Mouse (Mus musculus): ENCODE results near the gene Cyb5d1. TPM values are rescaled to one million over a fixed set of nuclear protein-coding genes. Genes with fewer than 3 reads are reported as not detected.

Gene Cyb5d1
- polyA plus RNA-seq, 1 experiment = 18.9 TPM

DNA sequence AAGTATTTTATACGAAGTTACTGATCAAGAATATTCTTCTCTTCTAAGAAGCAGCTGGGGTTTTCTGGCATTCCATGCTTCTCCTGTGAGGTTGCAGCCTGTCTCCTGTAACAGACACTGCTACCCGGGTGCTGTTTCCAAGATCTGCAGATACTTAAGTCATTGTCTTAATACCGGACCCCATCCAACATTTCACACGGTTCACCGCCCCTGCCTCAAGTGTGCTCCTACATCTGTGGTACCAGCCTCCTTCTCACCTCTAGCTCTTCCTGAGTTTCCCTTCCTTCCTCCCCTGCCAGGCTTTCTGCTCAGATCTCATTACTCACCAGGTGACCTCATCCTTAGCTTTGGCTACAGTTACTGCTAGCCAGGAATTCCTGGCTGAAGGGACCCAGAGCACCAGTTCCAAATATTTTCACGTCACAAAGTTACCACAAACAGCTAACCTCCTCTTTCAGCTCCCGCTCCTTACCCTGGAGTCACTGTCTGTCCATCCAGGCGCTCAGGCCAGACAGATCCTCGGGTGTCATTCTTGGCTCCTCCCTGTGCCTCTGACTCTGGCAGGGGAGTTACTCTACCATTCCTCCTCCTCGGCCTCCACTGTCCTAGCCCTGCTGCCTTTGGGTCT lies 12.8 kb downstream of the Cyb5d1 start:
- H3K4me1 ChIP-seq (ENCODE audit: control insufficient read depth, insufficient read depth, insufficient read length, low read length) = no peaks in the 10 kb centered on the region
- no peak overlapping the region for H3K27ac ChIP-seq (replicated peaks; ENCODE audit: low read depth, low read length)

DNA sequence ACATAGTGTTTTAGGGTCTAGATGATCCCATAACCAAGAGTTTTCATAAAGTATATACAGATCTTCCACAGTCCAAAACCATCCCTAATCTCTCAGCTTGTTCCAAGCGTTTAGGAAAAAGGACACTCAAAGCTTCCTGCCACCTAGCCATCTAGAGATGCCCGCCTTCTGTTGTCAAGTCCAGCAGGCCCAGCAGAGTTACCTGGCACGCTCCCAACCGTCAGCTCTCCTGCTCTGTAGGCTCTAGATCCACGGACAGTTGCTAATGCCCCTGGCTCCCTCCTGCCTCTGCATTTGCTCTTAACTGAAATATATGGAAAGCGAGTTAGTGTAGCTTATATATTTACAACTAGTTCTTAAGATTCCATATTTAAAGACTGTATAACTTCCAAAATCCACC lies 14.1 kb downstream of the Cyb5d1 start:
- no peak overlapping the region for H3K27ac ChIP-seq (replicated peaks; ENCODE audit: low read depth, low read length)
- no peaks in the 10 kb centered on the region for H3K4me1 ChIP-seq (ENCODE audit: control insufficient read depth, insufficient read depth, insufficient read length, low read length)
- H3K4me3 ChIP-seq (ENCODE audit: insufficient read depth, low read depth, low read length) = no peak overlapping the region

More for the DNA sequence above, 12.8 kb downstream of the Cyb5d1 start:
- no peak overlapping the region for H3K4me3 ChIP-seq (ENCODE audit: insufficient read depth, low read depth, low read length)

DNA sequence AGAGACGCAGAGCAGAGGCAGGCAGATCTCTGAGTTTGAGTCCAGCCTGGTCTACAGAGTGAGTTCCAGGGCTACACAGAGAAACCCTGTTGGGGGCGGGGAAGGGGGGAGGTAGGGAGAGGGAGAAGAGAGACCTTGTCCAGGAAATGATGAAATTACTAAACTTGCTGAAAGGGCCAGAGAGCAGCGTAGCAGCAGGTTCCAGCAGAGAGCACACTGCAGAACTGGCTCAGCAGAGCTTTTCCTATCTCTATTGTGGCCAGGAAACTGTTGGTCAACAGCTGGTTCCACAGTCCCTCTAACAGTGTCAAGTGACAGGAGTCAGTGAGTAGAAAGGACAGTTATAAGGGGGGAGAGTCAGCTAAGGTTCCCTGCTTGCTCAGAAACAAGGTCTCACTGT lies 15.8 kb downstream of the Cyb5d1 start:
- Histone ChIP-seq H3K4me3 (ENCODE audit: insufficient read depth, low read depth, low read length) (no peak overlapping the region), H3K4me1 (ENCODE audit: control insufficient read depth, insufficient read depth, insufficient read length, low read length) (no peaks in the 10 kb centered on the region), H3K27ac (replicated peaks; ENCODE audit: low read depth, low read length) (no peak overlapping the region)

DNA sequence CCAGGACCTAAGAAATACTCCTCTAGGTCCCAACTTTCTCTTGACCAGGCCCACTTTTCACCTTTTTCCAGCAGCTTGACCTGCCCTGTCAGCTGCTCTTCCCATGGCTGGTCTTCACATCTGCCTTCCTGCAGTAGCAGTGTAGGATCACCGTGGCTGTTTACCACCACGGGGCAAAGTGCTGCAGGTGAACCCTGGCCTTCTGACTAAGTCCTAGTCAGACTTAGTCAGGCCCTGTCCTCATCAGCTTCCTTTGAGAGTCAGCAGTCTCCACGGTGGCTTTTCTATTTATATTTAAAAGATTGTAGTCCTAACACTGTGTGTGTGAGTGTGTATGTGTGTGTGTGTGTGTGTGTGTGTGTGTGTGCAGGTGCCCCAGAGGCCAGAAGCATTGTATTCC lies 17.7 kb downstream of the Cyb5d1 start:
- no peak overlapping the region for H3K27ac ChIP-seq (replicated peaks; ENCODE audit: low read depth, low read length)
- H3K4me1 ChIP-seq (ENCODE audit: control insufficient read depth, insufficient read depth, insufficient read length, low read length) = no peaks in the 10 kb centered on the region
- no peak overlapping the region for H3K4me3 ChIP-seq (ENCODE audit: insufficient read depth, low read depth, low read length)

DNA sequence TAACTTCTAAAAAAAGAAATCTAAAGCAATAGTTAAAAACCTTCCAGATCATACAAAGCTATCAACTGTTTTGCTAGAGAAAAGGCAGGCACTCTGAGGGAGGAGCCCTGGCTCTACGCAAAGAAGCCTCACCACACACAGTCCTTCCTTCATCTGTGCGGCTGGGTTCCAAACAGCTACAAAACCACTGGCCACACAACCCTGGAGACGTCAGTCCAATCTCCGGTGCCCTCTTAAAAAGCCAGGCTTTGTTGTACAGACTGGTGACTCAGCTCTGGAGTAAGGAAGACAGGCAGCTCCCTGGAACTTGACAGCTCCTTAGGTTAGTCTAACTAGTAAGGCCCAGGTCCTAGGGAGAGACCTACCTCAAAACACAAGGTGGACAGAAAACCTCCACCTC lies 19.8 kb downstream of the Cyb5d1 start:
- Histone ChIP-seq H3K4me3 (ENCODE audit: insufficient read depth, low read depth, low read length) (no peak overlapping the region), H3K27ac (replicated peaks; ENCODE audit: low read depth, low read length) (no peak overlapping the region), H3K4me1 (ENCODE audit: control insufficient read depth, insufficient read depth, insufficient read length, low read length) (no peaks in the 10 kb centered on the region)

DNA sequence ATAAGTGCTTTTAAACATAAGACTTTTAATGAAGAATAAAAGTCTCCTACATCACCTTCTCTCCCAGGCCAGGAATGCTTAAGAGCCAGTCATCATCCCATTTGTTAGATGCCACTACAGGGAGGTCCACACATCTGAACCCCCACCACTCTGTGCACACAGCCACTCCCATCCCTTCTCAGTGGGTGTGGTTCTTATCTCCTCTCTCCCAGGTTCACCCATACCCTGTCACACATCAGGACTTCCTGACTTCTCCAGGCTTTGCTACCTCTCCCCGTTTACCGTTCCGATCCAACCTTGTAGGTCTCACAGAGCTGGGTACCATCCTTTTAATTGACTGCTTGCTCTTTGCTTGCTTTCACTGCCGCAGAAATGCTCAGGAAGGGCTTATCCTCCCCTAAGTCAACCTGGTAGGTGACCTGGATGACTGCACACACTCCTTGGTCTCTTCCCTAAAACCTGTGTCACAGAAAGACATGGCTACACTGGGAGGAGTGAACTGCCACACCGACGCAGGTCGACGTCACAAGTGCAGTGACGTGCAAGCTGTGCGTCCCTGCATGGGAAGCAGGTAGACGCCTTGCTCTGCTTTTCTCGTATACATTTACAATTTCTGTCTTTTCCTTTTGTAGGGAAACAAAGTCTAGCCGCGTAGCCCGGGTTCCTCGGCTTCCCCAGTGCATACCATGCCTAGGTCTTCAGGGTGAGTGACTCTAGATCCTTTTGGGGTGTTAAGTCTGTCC lies 22.0 kb downstream of the Cyb5d1 start:
- no peak overlapping the region for H3K4me3 ChIP-seq (ENCODE audit: insufficient read depth, low read depth, low read length)
- H3K27ac ChIP-seq (replicated peaks; ENCODE audit: low read depth, low read length) = no peak overlapping the region
- H3K4me1 ChIP-seq (ENCODE audit: control insufficient read depth, insufficient read depth, insufficient read length, low read length) = no peaks in the 10 kb centered on the region

DNA sequence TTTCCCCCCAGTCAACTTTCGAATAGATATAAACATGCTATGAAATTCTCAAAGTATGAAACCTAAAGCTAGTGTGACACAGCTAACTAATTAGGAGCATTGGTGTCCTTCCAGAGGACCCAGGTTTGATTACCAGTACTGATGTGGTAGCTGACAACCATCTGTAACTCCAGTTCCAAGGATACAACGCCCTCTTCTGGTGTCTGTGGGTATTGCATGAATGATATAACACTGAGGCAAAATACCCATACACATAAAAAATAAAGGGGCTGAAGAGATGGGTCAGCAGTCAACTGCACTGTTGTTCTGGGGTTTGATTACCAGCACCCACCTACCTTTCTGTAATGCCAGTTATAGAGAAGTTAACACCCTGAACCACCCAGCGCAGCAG lies 22.7 kb downstream of the Cyb5d1 start:
- no peak overlapping the region for H3K27ac ChIP-seq (replicated peaks; ENCODE audit: low read depth, low read length)
- H3K4me3 ChIP-seq (ENCODE audit: insufficient read depth, low read depth, low read length) = no peak overlapping the region
- peaks cover 3% of the 10 kb centered on the region; the same call in 1 of the 2 replicates for H3K4me1 ChIP-seq (ENCODE audit: control insufficient read depth, insufficient read depth, insufficient read length, low read length)

DNA sequence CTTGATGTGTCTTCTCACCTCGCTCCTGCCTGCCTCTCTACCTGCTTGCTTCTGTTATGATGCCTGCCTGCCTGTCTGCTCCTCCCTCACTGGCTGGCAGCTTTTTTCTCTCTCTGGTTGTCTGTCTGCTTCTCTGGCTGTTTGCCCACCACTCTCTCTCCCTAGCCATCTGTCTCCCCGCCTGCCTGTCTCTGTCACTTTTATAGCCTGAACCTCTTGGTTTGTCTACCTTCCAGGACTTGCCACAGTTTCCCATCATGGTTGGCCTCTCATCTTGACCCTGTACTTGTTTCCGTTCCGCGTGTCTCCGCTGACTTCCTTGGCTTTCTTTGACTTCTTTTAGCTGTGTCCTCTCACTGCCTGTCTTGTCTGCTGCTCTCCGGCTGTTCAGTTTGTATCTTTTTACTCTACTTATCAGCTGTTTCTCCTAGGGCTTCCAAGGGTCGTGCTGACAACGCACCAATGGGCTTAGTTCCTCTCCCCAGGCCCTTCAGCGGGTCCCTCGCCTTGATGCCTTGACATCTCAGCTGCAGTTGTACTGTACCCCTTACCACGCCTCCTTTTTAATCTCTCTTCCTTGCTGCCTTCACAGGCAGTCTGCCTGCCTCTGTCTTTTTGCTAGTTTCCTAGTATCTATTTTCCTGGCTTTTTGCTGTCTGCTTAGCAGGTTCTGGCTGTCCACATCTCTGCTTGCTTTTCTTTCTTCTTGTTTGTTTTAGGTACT lies 23.2 kb downstream of the Cyb5d1 start:
- Histone ChIP-seq H3K27ac (replicated peaks; ENCODE audit: low read depth, low read length) (no peak overlapping the region), H3K4me3 (ENCODE audit: insufficient read depth, low read depth, low read length) (no peak overlapping the region), H3K4me1 (ENCODE audit: control insufficient read depth, insufficient read depth, insufficient read length, low read length) (peaks cover 6% of the 10 kb centered on the region; the same call in 1 of the 2 replicates)

DNA sequence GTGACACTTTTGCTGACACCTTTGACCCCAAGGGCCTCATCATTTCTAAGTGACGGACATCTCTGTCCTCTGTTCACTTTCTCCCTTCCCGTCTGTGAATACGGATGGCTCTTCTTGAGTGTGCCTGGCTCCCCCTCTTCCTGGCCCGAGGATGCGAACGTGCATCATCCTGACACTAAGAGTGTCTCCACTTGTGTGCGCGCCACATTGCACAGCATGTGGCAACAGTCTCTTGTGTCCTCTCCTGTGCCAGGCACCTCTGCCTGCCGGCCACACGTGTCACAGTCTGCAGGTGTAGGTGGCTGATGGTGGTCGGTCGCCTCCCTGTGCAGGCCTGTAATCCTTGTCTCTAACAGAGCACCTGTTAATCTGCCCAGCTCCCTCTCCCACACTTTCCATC lies 23.8 kb downstream of the Cyb5d1 start:
- Histone ChIP-seq H3K4me3 (ENCODE audit: insufficient read depth, low read depth, low read length) (no peak overlapping the region), H3K4me1 (ENCODE audit: control insufficient read depth, insufficient read depth, insufficient read length, low read length) (peaks cover 6% of the 10 kb centered on the region; the same call in 1 of the 2 replicates), H3K27ac (replicated peaks; ENCODE audit: low read depth, low read length) (no peak overlapping the region)

DNA sequence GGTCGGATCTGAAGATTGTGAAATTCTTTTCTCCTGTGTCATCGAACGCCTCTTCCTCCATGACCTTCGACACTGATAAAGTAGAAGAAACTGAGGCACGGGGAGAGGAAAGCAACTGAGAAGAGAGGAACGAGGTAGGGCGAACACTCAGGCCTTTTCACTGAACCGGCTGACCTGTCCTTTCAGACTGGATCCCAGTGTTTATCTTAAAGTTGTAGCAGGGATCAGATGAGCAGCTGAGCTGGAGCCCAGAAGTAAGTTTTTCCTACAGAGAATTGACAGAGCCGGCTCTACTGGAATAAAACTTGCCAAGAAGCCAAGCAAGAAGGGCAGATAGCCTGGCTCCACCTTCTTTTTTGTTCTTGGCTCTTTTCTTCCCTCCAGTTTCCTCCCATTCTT lies 24.6 kb downstream of the Cyb5d1 start:
- Histone ChIP-seq H3K4me3 (ENCODE audit: insufficient read depth, low read depth, low read length) (no peak overlapping the region), H3K27ac (replicated peaks; ENCODE audit: low read depth, low read length) (0 out of 2 replicates have a peak overlapping the region, but pooled peaks have one; percentile 8), H3K4me1 (ENCODE audit: control insufficient read depth, insufficient read depth, insufficient read length, low read length) (peaks cover 9% of the 10 kb centered on the region)

DNA sequence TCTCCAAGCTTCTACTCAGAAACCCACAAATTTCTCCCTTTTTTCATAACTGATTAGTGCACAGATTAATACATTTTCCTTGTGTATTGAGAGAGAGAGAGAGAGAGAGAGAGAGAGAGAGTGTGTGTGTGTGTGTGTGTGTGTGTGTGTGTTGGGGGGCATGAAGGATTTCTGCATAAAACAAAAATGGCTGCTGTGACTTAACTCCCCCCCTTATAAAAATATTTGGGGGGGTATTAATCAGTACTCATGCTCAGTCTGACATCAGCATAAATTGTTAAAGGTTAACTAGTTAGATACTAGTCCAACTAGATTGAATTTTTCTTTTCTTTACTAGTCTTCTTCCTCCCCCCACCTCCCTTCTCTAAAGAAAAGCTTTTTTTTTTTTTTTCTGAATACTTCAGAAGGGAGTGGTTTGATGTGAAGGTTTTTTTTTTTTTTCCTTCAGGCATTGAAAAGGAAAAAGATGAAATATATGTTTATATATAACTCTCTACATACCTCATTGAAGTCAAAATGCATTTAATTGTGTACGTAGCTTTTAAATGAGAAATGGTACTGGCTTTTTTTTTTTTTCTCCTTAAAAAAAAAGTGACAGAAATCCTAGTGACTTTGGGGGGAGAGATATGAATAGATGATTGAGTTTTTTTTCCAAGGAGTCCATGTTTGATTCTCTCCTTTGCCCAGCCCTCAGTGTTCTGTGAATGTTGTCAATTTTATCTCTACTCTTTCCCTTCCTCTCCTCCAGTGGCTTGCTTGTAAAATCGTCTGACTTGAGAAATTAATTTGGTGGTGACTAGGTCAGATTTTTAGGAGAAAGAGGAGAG lies 25.2 kb downstream of the Cyb5d1 start:
- no peak overlapping the region for H3K4me3 ChIP-seq (ENCODE audit: insufficient read depth, low read depth, low read length)
- H3K27ac ChIP-seq (replicated peaks; ENCODE audit: low read depth, low read length) = 0 out of 2 replicates have a peak overlapping the region, but pooled peaks have one; percentile 8
- H3K4me1 ChIP-seq (ENCODE audit: control insufficient read depth, insufficient read depth, insufficient read length, low read length) = peaks cover 15% of the 10 kb centered on the region

DNA sequence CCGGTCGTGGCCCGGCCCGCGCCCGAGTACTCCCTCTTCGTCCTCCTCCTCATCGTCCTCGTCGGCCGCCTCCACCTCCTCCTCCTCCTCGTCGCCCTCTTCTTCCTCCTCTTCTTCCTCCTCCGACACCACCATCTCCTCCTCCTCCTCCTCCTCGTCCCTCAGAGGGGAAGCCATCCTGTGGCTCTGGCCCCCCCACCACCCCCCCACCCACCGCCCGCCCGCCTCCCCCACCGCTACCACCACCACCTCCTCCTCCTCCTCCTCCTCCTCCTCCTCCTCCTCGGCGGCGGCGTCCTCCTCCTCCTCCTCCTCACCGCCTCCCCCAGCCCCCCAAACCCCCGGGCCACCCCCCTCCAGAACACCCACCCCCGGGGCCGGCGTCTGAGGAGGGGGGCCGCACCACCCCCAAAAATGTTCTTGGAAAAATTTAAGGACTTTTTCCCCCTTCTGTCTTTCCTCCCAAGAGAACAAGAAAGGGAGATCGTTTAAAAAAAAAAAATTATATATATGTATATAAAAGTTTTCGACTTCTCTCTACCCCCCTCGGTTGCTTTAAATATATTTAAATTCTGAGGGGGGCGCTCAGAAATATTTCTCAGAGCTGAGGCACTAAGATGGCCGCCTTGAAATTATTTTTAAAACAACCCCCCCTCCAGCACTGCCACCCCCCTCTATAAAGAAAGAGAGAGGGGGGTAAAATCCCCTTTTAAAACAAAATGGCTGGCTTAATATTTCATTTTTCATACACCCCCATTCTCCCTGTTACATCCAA lies 26.0 kb downstream of the Cyb5d1 start, which contains the start of gene Chd3:
Gene Chd3, minus strand, starts transcription at position 192 of the 775 bp plus-strand sequence.
- H3K4me3 ChIP-seq (ENCODE audit: insufficient read depth, low read depth, low read length) = peak within 1 kb of the TSS; percentile 91
- peaks cover 21% of the 10 kb centered on the region for H3K4me1 ChIP-seq (ENCODE audit: control insufficient read depth, insufficient read depth, insufficient read length, low read length)
- peak within 1 kb of the TSS; percentile 76 for H3K27ac ChIP-seq (replicated peaks; ENCODE audit: low read depth, low read length)

DNA sequence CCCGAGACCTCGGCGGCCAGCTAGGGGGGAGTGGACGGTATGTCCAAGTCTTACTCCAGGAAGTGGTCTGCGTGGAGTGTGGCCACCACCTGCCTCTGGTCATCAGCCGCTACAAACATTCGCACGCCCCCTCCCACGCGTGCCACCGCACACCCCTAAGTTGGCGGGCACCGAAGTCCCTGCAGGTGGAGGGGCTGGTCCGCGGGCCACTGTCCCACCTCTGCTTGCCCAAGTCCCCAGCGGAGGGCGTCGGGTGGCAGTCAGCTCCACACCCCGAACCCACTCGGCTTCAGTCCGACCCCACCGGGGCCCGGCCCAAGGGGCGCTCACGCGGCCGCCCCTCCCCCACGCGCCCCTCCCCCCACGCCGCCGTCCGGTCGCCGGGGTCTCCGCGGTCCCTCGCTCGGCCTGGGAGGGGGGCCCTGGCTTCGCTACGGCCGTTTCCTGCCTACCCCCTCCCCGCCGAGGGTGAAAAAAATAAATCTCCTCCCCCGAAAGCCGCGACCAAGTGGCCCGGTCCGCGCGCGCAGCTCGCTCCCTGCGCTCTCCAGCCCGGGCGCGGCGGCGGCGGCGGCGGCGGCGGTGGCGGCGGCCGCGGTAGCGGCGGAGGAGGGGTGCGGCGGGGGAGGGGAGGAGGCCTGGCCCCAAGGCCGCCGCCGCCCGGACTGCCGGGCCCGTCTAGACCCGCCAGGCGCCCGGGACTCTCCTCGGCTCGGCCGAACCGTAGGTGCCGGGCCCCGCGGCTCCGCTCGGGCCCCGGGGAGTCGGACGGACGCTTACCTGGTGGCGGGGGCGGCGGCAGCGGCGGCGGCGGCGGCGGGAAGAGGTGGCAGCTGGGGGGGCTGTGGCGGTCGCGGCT lies 26.8 kb downstream of the Cyb5d1 start:
- Histone ChIP-seq H3K4me3 (ENCODE audit: insufficient read depth, low read depth, low read length) (peak overlapping the region; percentile 91), H3K27ac (replicated peaks; ENCODE audit: low read depth, low read length) (peak overlapping the region; percentile 76), H3K4me1 (ENCODE audit: control insufficient read depth, insufficient read depth, insufficient read length, low read length) (peaks cover 25% of the 10 kb centered on the region)
